Mouse (Mus musculus) heart, postnatal 0 days (tissue): ENCODE measurements around the gene Rusc2. TPM values are rescaled to one million over a fixed set of nuclear protein-coding genes. Genes with fewer than 3 reads are reported as not detected.
A peak's percentile ranks its signal among the peaks of the same experiment; 100 is the strongest.

Experiments used
- ATAC-seq: fragments of 200-750 bp; cut with Nextera tagmentation; 2 replicates; pipeline ENCODE4 v1.8.0; 2017; ENCODE audit warnings: low read depth, moderate number of reproducible peaks, moderate library complexity; ENCODE audit not compliant: insufficient read depth
- DNase-seq: peaks from one replicate; pipeline ENCODE4 v3.0.0-alpha.2; 2016; ENCODE audit warnings: low spot score
- H3K27ac ChIP-seq: fragments of 300-500 bp; sonication (generic); 2 replicates; pipeline ENCODE4 v1.5.1; 2014; ENCODE audit warnings: low read depth, mild to moderate bottlenecking
- H3K27me3 ChIP-seq: fragments of 300-500 bp; sonication (generic); 2 replicates; pipeline ENCODE4 v1.6.1; 2014; ENCODE audit warnings: low read length, mixed read lengths; ENCODE audit not compliant: control insufficient read depth, insufficient read depth
- H3K36me3 ChIP-seq: fragments of 300-500 bp; sonication (generic); replicated peaks from 2 replicates; pipeline ENCODE4 v1.6.1; 2014; ENCODE audit warnings: low read length, mixed read lengths; ENCODE audit not compliant: control insufficient read depth, insufficient read depth
- H3K4me1 ChIP-seq: fragments of 300-500 bp; sonication (generic); 2 replicates; pipeline ENCODE4 v1.6.1; 2014; ENCODE audit warnings: antibody characterized with exemption; ENCODE audit not compliant: control insufficient read depth, insufficient read depth
- H3K4me2 ChIP-seq: fragments of 300-500 bp; sonication (generic); 2 replicates; pipeline ENCODE4 v1.6.1; 2014; ENCODE audit warnings: low read depth, mild to moderate bottlenecking, low read length, moderate library complexity
- H3K4me3 ChIP-seq: fragments of 300-500 bp; sonication (generic); 2 replicates; pipeline ENCODE4 v1.5.1; 2014; ENCODE audit warnings: low read depth, low read length
- H3K9ac ChIP-seq: fragments of 300-500 bp; sonication (generic); replicated peaks from 2 replicates; pipeline ENCODE4 v1.6.1; 2014; ENCODE audit warnings: low read depth, low read length, mixed read lengths
- H3K9me3 ChIP-seq: fragments of 300-500 bp; sonication (generic); replicated peaks from 2 replicates; pipeline ENCODE4 v1.6.1; 2016; ENCODE audit warnings: low read length; ENCODE audit not compliant: control insufficient read depth
- CTCF ChIP-seq: IDR thresholded peaks from 2 replicates; pipeline ENCODE4 v1.5.1; 2016; ENCODE audit warnings: antibody characterized with exemption, control low read depth, low read depth
- EP300 ChIP-seq: IDR thresholded peaks from 2 replicates; pipeline ENCODE4 v1.6.1; 2016; ENCODE audit warnings: antibody characterized with exemption, low read depth
- WGBS: fragments of 180-500 bp; shearing (Covaris S2); extraction: QIAGEN DNeasy Blood & Tissue Kit; methylation state at CpG from one replicate; pipeline ENCODE4 v1.1.7; 2014; 5-methylcytosine and 5-hydroxymethylcytosine counted together
- polyA plus RNA-seq: library from polyadenylated mRNA; unstranded; fragments of >200 nt; fragmentation: Nextera tagmentation; extraction: Ambion mirVana; gene quantifications from 2 replicates; pipeline ENCODE4 v1.2.1, GENCODE M21; 2015
- total RNA-seq: library from RNA; depleted of rRNA; stranded (reverse); fragments of >200 nt; gene quantifications from 2 replicates; pipeline ENCODE4 v1.2.3, GENCODE M21; 2014; ENCODE audit warnings: low replicate concordance

Gene Rusc2
- total and polyA plus RNA-seq, 2 experiments from 2014 or later = 8.0 to 34.9 TPM

GRCm38 (mm10) chr4:43407071-43407920 lies 25.5 kb downstream of the Rusc2 start:
- H3K27me3 ChIP-seq = no peaks in the 10 kb centered on the region
- H3K36me3 ChIP-seq = no peaks in the 10 kb centered on the region
- peak overlapping the region; percentile 44 for H3K4me3 ChIP-seq
- TF ChIP-seq CTCF (no peak), EP300 (no peak)
- no peak for DNase-seq
- peaks cover 18% of the 10 kb centered on the region; the same call in 1 of the 2 replicates for H3K4me1 ChIP-seq
- WGBS = 55% methylated on average over 12 of the region's 12 CpGs
- H3K9me3 ChIP-seq = no peaks in the 10 kb centered on the region
- H3K9ac ChIP-seq = peak overlapping the region; percentile 56
- ATAC-seq = no peak
- H3K4me2 ChIP-seq = peak overlapping the region; percentile 62
- H3K27ac ChIP-seq = peak overlapping the region; percentile 87

DNA sequence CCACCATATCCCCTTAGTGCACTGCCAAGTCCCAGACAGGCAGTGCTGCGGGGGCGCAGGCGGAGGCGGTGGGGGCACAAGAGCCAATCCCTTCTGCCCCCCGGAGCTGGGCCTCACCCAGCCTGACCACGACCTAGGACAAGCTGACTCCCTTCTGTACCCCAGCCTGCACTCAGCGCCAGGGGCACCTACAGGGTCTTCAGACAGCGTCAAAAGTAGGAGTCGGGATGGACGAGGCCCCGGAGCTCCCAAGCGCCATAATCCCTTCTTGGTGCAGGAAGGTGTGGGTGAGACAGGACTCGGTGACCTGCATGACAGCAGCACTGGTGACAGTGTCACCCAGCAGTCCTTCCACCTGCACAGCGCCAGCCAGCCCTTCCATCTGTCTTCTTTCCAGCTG lies 33.0 kb downstream of the Rusc2 start:
- Histone ChIP-seq H3K27me3 (no peaks in the 10 kb centered on the region), H3K36me3 (peaks cover 25% of the 10 kb centered on the region), H3K9ac (no peak overlapping the region), H3K4me2 (no peak overlapping the region), H3K27ac (no peak overlapping the region), H3K4me1 (peaks cover 17% of the 10 kb centered on the region), H3K9me3 (no peaks in the 10 kb centered on the region), H3K4me3 (no peak overlapping the region)
- WGBS = 87% methylated on average over 14 of the region's 14 CpGs
- no peak for TF ChIP-seq EP300
- TF ChIP-seq CTCF = no peak
- ATAC-seq (no peak), DNase-seq (no peak)

GRCm38 (mm10) chr4:43415221-43416070 lies 33.7 kb downstream of the Rusc2 start:
- WGBS = 79% methylated on average over 29 of the region's 29 CpGs
- H3K4me2 ChIP-seq = no peak overlapping the region
- peaks cover 17% of the 10 kb centered on the region for H3K4me1 ChIP-seq
- H3K9me3 ChIP-seq = no peaks in the 10 kb centered on the region
- no peak for ATAC-seq
- no peaks in the 10 kb centered on the region for H3K27me3 ChIP-seq
- H3K4me3 ChIP-seq = no peak overlapping the region
- H3K27ac ChIP-seq = no peak overlapping the region
- H3K36me3 ChIP-seq = peaks cover 25% of the 10 kb centered on the region
- no peak for DNase-seq
- TF ChIP-seq CTCF = no peak
- H3K9ac ChIP-seq = no peak overlapping the region

DNA sequence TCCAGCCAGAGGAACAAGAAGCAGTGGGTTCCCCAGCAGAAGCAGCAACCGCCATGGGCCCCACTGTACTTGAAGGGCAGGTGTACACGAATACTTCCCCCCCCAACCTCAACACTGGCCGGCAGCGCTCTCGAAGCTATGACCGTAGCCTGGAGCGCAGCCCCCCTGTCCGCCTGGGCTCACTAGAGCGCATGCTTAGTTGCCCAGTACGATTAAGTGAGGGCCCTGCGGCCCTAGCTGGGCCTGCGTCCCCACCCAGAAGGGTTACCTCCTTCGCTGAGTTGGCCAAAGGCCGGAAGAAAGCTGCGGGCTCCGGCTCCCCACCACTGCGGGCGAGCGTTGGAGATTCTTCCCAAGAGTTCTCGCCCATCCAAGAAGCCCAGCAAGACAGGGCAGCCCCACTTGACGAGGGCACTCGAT lies 34.3 kb downstream of the Rusc2 start:
- Histone ChIP-seq H3K4me3 (no peak overlapping the region), H3K9ac (no peak overlapping the region), H3K27ac (no peak overlapping the region), H3K36me3 (peaks cover 25% of the 10 kb centered on the region), H3K27me3 (no peaks in the 10 kb centered on the region), H3K4me1 (peaks cover 17% of the 10 kb centered on the region), H3K9me3 (no peaks in the 10 kb centered on the region), H3K4me2 (no peak overlapping the region)
- 97% methylated on average over 22 of the region's 22 CpGs for WGBS
- DNase-seq (no peak), ATAC-seq (no peak)
- TF ChIP-seq CTCF (no peak), EP300 (no peak)

DNA sequence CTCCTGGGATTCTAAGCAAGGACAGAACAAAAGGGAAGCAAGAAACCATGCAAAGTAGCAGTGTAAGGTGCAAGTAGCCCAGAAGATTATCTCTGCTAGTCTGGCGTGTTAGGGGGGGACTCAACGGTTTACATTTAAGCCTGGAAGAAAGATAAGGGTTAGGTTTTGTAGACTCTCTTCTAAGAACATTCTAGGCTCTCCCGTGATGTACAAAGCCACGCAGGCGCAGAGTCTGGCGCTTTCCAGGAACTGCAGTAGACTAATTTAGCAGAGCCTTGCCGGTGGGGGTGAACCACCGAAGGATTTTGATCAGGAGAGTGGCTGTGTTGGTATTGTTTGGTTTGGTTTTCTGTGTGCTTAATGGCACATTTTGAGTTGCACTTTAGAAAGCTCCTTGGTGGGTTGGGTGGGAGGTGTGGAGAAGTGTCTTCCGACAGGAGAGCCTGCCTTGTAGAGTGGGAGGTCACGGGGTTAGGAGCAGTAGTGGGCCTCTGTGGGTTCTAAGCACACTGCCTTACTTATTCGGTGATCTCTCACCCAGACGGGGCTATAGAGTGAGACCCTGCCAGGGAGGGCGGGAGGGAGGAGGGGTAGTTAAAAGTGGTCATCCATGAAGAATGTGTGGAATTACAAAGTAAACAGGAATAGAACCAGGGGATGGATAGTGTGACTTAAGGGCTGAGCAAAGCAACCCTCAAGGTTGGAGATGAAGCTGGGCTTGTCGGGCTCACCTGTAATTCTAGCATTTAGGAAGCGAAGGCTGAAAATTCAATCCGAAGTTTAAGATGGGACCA lies 35.7 kb downstream of the Rusc2 start:
- Histone ChIP-seq H3K4me2 (no peak overlapping the region), H3K4me1 (peaks cover 17% of the 10 kb centered on the region)
- TF ChIP-seq EP300 (no peak), CTCF (no peak)

More for the DNA sequence above, 35.7 kb downstream of the Rusc2 start:
- Histone ChIP-seq H3K9me3 (no peaks in the 10 kb centered on the region), H3K27ac (peak overlapping the region; percentile 30; the same call in 1 of the 2 replicates), H3K36me3 (peaks cover 36% of the 10 kb centered on the region), H3K27me3 (no peaks in the 10 kb centered on the region), H3K4me3 (no peak overlapping the region), H3K9ac (0 out of 2 replicates have a peak overlapping the region, but pooled peaks have one; percentile 22)
- ATAC-seq (no peak), DNase-seq (no peak)
- WGBS = 52% methylated on average over 16 of the region's 16 CpGs
